Mouse (Mus musculus) inflammation-experienced regulatory T-cells, adult 16 weeks (primary cell): ENCODE measurements around the gene Rab8b. TPM values are rescaled to one million over a fixed set of nuclear protein-coding genes. Genes with fewer than 3 reads are reported as not detected.

ENCODE experiments used
- polyA plus RNA-seq: library from polyadenylated mRNA; unstranded; fragments of 100-300 nt; shearing (Covaris generic); gene quantifications from one replicate; pipeline ENCODE4 v1.2.1, GENCODE M21; 2017

Gene Rab8b
- 202 TPM for polyA plus RNA-seq

GRCm38 (mm10) chr9:66919382-66919971 is at the start of gene Rab8b:
TSS of gene Rab8b (minus strand) at chr9:66919687.

GRCm38 (mm10) chr9:66945647-66946641 is 26.5 kb upstream of the Rab8b start, which contains the start of gene Rps27l:
TSS of gene Rps27l (plus strand) at chr9:66946086.

GRCm38 (mm10) chr9:66834318-66835096 is 85.0 kb downstream of the Rab8b start, which contains the start of gene Aph1c:
TSS of gene Aph1c (minus strand) at chr9:66834726.

GRCm38 (mm10) chr9:66796739-66797138 is 122.7 kb downstream of the Rab8b start, which contains the start of gene Gm10647:
TSS of gene Gm10647 (plus strand) at chr9:66797039.

GRCm38 (mm10) chr9:66795464-66796324 is 123.8 kb downstream of the Rab8b start, which contains the start of gene Aph1b:
TSS of gene Aph1b (minus strand) at chr9:66795490.

Other genes with a start within 250 kb of the Rab8b start
- 6.1 TPM for gene Car12, start 206.0 kb downstream of the Rab8b start, polyA plus RNA-seq
- 2.5 TPM for gene Aph1b, start 124.2 kb downstream of the Rab8b start, polyA plus RNA-seq
- gene Gm10647, start 122.6 kb downstream of the Rab8b start, polyA plus RNA-seq: not detected
- gene Aph1c, start 85.0 kb downstream of the Rab8b start, polyA plus RNA-seq: 0.67 TPM
- gene Rps27l, start 26.4 kb upstream of the Rab8b start, polyA plus RNA-seq: 215 TPM
- gene Lactb, start 55.8 kb upstream of the Rab8b start, polyA plus RNA-seq: 3.5 TPM
- gene Tpm1, start 129.7 kb upstream of the Rab8b start, polyA plus RNA-seq: 34.8 TPM